Mouse (Mus musculus) layer of hippocampus, adult 2 months (tissue): ENCODE measurements around the gene Srgap1. TPM values are rescaled to one million over a fixed set of nuclear protein-coding genes. Genes with fewer than 3 reads are reported as not detected.
A peak's percentile ranks its signal among the peaks of the same experiment; 100 is the strongest.

ENCODE experiments used
- DNase-seq, 2 experiments: peaks; one replicate each; pipeline ENCODE4 v3.0.0; 2022; ENCODE audit warnings: low spot score in 2 of 2
- H3K27ac ChIP-seq: fragments of 200-600 bp; 2 replicates; pipeline ENCODE4 v1.8.1; 2022
- H3K4me3 ChIP-seq: fragments of 200-600 bp; 2 replicates; pipeline ENCODE4 v1.8.1; 2022; ENCODE audit warnings: mild to moderate bottlenecking
- CTCF ChIP-seq: fragments of 200-600 bp; conservative IDR thresholded peaks from 2 replicates; pipeline ENCODE4 v1.8.1; 2022; ENCODE audit warnings: antibody characterized with exemption, mild to moderate bottlenecking, moderate library complexity
- total RNA-seq, 2 experiments: library from RNA; stranded (reverse); gene quantifications; 2 replicates each; pipeline ENCODE4 v1.2.3; 2021

Gene Srgap1
- total RNA-seq, 2 experiments from 2014 or later = 12.3 to 13.4 TPM

- Histone ChIP-seq H3K27ac (peak overlapping the region; percentile 8; the same call in 1 of the 2 replicates), H3K4me3 (no peak overlapping the region; the same call in 1 of the 2 replicates)
- DNase-seq = peak; percentile 63 to 75
- no peak for TF ChIP-seq CTCF
These were observed 100.9 kb downstream of the Srgap1 start for GRCm38 (mm10) chr10:121946173-121946572.

- Histone ChIP-seq H3K27ac (no peak overlapping the region), H3K4me3 (no peak overlapping the region)
- DNase-seq = no peak
- TF ChIP-seq CTCF = no peak
These were observed 115.2 kb downstream of the Srgap1 start for GRCm38 (mm10) chr10:121931909-121932308.

- Histone ChIP-seq H3K27ac (no peak overlapping the region), H3K4me3 (no peak overlapping the region)
- no peak for TF ChIP-seq CTCF
- DNase-seq = no peak
These were observed 121.0 kb downstream of the Srgap1 start for GRCm38 (mm10) chr10:121926094-121926493.

GRCm38 (mm10) chr10:121919016-121919415 is 128.1 kb downstream of the Srgap1 start:
- no peak for DNase-seq
- Histone ChIP-seq H3K4me3 (no peak overlapping the region), H3K27ac (no peak overlapping the region)
- no peak for TF ChIP-seq CTCF

GRCm38 (mm10) chr10:121918579-121918978 is 128.5 kb downstream of the Srgap1 start:
- Histone ChIP-seq H3K4me3 (no peak overlapping the region), H3K27ac (no peak overlapping the region)
- TF ChIP-seq CTCF = no peak
- peak in 1 of 2 experiments; percentile 7 for DNase-seq

- TF ChIP-seq CTCF = no peak
These were observed 131.6 kb downstream of the Srgap1 start for GRCm38 (mm10) chr10:121915530-121915929.

GRCm38 (mm10) chr10:121904137-121904536 is 143.0 kb downstream of the Srgap1 start:
- no peak for DNase-seq
- no peak for TF ChIP-seq CTCF
- H3K4me3 ChIP-seq = no peak overlapping the region
- no peak overlapping the region for H3K27ac ChIP-seq

More at GRCm38 (mm10) chr10:121915530-121915929, 131.6 kb downstream of the Srgap1 start:
- peak in 1 of 2 experiments; percentile 6 for DNase-seq
- Histone ChIP-seq H3K4me3 (no peak overlapping the region), H3K27ac (no peak overlapping the region)

GRCm38 (mm10) chr10:121902651-121903050 is 144.5 kb downstream of the Srgap1 start:
- TF ChIP-seq CTCF = no peak
- Histone ChIP-seq H3K27ac (no peak overlapping the region), H3K4me3 (no peak overlapping the region)
- no peak for DNase-seq

GRCm38 (mm10) chr10:121900772-121901171 is 146.3 kb downstream of the Srgap1 start:
- no peak for TF ChIP-seq CTCF
- DNase-seq = no peak

GRCm38 (mm10) chr10:121899706-121900105 is 147.4 kb downstream of the Srgap1 start:
- no peak overlapping the region for H3K27ac ChIP-seq
- no peak for DNase-seq
- TF ChIP-seq CTCF = no peak
- H3K4me3 ChIP-seq = no peak overlapping the region

More at GRCm38 (mm10) chr10:121900772-121901171, 146.3 kb downstream of the Srgap1 start:
- no peak overlapping the region for H3K27ac ChIP-seq
- H3K4me3 ChIP-seq = no peak overlapping the region

GRCm38 (mm10) chr10:121897835-121898370 is 149.2 kb downstream of the Srgap1 start:
- DNase-seq = no peak
- no peak for TF ChIP-seq CTCF
- H3K4me3 ChIP-seq = no peak overlapping the region

GRCm38 (mm10) chr10:121891390-121892067 is 155.6 kb downstream of the Srgap1 start:
- no peak for DNase-seq
- Histone ChIP-seq H3K4me3 (no peak overlapping the region), H3K27ac (no peak overlapping the region)
- no peak for TF ChIP-seq CTCF

More at GRCm38 (mm10) chr10:121897835-121898370, 149.2 kb downstream of the Srgap1 start:
- no peak overlapping the region for H3K27ac ChIP-seq

GRCm38 (mm10) chr10:121890061-121890460 is 157.1 kb downstream of the Srgap1 start:
- Histone ChIP-seq H3K27ac (no peak overlapping the region), H3K4me3 (no peak overlapping the region)
- no peak for DNase-seq
- TF ChIP-seq CTCF = no peak

- peak in 1 of 2 experiments; percentile 33 for DNase-seq
- no peak overlapping the region for H3K27ac ChIP-seq
- no peak overlapping the region for H3K4me3 ChIP-seq
- no peak for TF ChIP-seq CTCF
These were observed 160.3 kb downstream of the Srgap1 start for GRCm38 (mm10) chr10:121886805-121887204.
